Comparison of ENCODE assay signal across 8 mouse cellular contexts in genomic region chrX:69359885-69360237, GRCm38 (mm10). TPM values are rescaled to one million over a fixed set of nuclear protein-coding genes. Genes with fewer than 3 reads are reported as not detected.
A peak's percentile ranks its signal among the peaks of the same experiment; 100 is the strongest.
DNase-seq lines count a peak whose midpoint lies in the region; ATAC-seq and TF ChIP-seq lines count a peak whose summit lies in the region.

No protein-coding gene starts in this region.

- H3K9ac ChIP-seq in heart, embryonic 16.5 days (ENCODE audit: low read length) = peak overlapping the region; percentile 77

- peak overlapping the region; percentile 69 for H3K4me3 ChIP-seq in heart, embryonic 16.5 days (ENCODE audit: low read length)
- H3K4me3 ChIP-seq in cortical plate, adult 2 months (ENCODE audit: insufficient read depth, low read length) = peak overlapping the region; percentile 88
- peak overlapping the region; percentile 64 for H3K4me3 ChIP-seq in hindbrain, embryonic 10.5 days
- peak overlapping the region; percentile 66 for H3K4me3 ChIP-seq in midbrain, embryonic 10.5 days

- no peak for TF ChIP-seq POLR2A in cortical plate, adult 2 months (IDR thresholded peaks at IDR 0.05; ENCODE audit: extremely low read depth, insufficient read depth, low read length)

- WGBS in heart, embryonic 16.5 days = 11% methylated on average over 4 of the region's 4 CpGs
- WGBS in hindbrain, embryonic 10.5 days = 4% methylated on average over 4 of the region's 4 CpGs
- 16% methylated on average over 4 of the region's 4 CpGs for whole genome bisulfite sequencing in midbrain, embryonic 10.5 days

- TF ChIP-seq CTCF in cortical plate, adult 2 months (IDR thresholded peaks at IDR 0.05; ENCODE audit: extremely low read depth, insufficient read depth, low read length) = no peak

- H3K36me3 ChIP-seq in heart, embryonic 16.5 days (ENCODE audit: control insufficient read depth, insufficient read depth) = no peaks in the 10 kb centered on the region
- H3K36me3 ChIP-seq in hindbrain, embryonic 10.5 days = no peaks in the 10 kb centered on the region
- no peaks in the 10 kb centered on the region for H3K36me3 ChIP-seq in midbrain, embryonic 10.5 days

- no peak for DNase-seq in heart, postnatal 14 days
- no peak for DNase-seq in hindbrain, embryonic 10.5 days (ENCODE audit: low spot score)
- DNase-seq in midbrain, embryonic 10.5 days (ENCODE audit: low spot score) = no peak
- no peak for DNase-seq in adrenal gland, postnatal 4 days (ENCODE audit: low spot score in 2 of 2)
- DNase-seq in right cerebral cortex, postnatal 25 days = no peak
- DNase-seq in right cerebral cortex, postnatal 4 days = no peak

- H3K27ac ChIP-seq in heart, embryonic 16.5 days (ENCODE audit: low read length) = no peak overlapping the region
- no peak overlapping the region for H3K27ac ChIP-seq in cortical plate, adult 2 months (ENCODE audit: insufficient read depth, low read length)
- H3K27ac ChIP-seq in hindbrain, embryonic 10.5 days = peak overlapping the region; percentile 87; the same call in 1 of the 2 replicates
- H3K27ac ChIP-seq in midbrain, embryonic 10.5 days (replicated peaks) = no peak overlapping the region

- peaks cover 15% of the 10 kb centered on the region; the same call in 1 of the 2 replicates for H3K27me3 ChIP-seq in heart, embryonic 16.5 days (ENCODE audit: control insufficient read depth, insufficient read depth, low read length)
- H3K27me3 ChIP-seq in hindbrain, embryonic 10.5 days (ENCODE audit: insufficient read depth, poor library complexity, severe bottlenecking) = peaks cover 36% of the 10 kb centered on the region
- peaks cover 45% of the 10 kb centered on the region for H3K27me3 ChIP-seq in midbrain, embryonic 10.5 days (ENCODE audit: low read depth, poor library complexity, severe bottlenecking)

- H3K4me2 ChIP-seq in heart, embryonic 16.5 days (ENCODE audit: low read depth, low read length) = peak overlapping the region; percentile 67

- intact Hi-C loops in heart, postnatal 14 days (cut with DNase I) = no loop called here

- H3K9me3 ChIP-seq in heart, embryonic 16.5 days (replicated peaks; ENCODE audit: control insufficient read depth, low read length) = no peaks in the 10 kb centered on the region
- no peaks in the 10 kb centered on the region for H3K9me3 ChIP-seq in hindbrain, embryonic 10.5 days
- no peaks in the 10 kb centered on the region for H3K9me3 ChIP-seq in midbrain, embryonic 10.5 days (replicated peaks)

- H3K4me1 ChIP-seq in heart, embryonic 16.5 days (ENCODE audit: control insufficient read depth, insufficient read depth, low read length) = no peaks in the 10 kb centered on the region
- no peaks in the 10 kb centered on the region for H3K4me1 ChIP-seq in cortical plate, adult 2 months (ENCODE audit: control insufficient read depth, insufficient read depth, low read length)
- H3K4me1 ChIP-seq in hindbrain, embryonic 10.5 days (replicated peaks) = peaks cover 11% of the 10 kb centered on the region; the same call in 1 of the 2 replicates
- peaks cover 11% of the 10 kb centered on the region for H3K4me1 ChIP-seq in midbrain, embryonic 10.5 days

- no peak for ATAC-seq in heart, embryonic 16.5 days (replicated peaks; ENCODE audit: extremely low read depth, insufficient read depth, low FRiP score)

RNA-seq across cellular contexts. Expression of gene Aff2, which starts 0.2 kb away (rescaled TPM):
- 4.3 and 5.6 TPM in 2 replicates for polyA plus RNA-seq in heart, embryonic 16.5 days (2015; fragmentation: Nextera tagmentation; extraction: Ambion mirVana)
- 1 to 10 TPM; 1.9 to 2.8 TPM for total RNA-seq in heart, postnatal 14 days (2021)
- 3.0 and 3.7 TPM in 2 replicates for polyA plus RNA-seq in cortical plate, adult 2 months (2012; rRNA removed)
- polyA plus RNA-seq in hindbrain, embryonic 10.5 days (2016; fragmentation: Nextera tagmentation; extraction: Ambion mirVana) = 4.9 and 6.8 TPM in 2 replicates
- polyA plus RNA-seq in midbrain, embryonic 10.5 days (2016; fragmentation: Nextera tagmentation; extraction: Ambion mirVana) = 3.7 and 3.9 TPM in 2 replicates
- total RNA-seq in adrenal gland, postnatal 4 days (2021) = 1 to 10 TPM; 5.5 to 9.4 TPM
